Mouse (Mus musculus) urinary bladder, adult 18-20 months (tissue): ENCODE data around the gene Nr2f6.
A peak's percentile ranks its signal among the peaks of the same experiment; 100 is the strongest.

ENCODE experiments used
- DNase-seq, 2 experiments: peaks; one replicate each; pipeline ENCODE4 v3.0.0; 2022; ENCODE audit warnings: low spot score in 2 of 2, mixed read lengths in 2 of 2

Nr2f6 gene

GRCm38 (mm10) chr8:71391696-71392095 lies 9.9 kb upstream of the Nr2f6 start:
- DNase-seq = no peak

GRCm38 (mm10) chr8:71388267-71388666 lies 6.5 kb upstream of the Nr2f6 start:
- DNase-seq = no peak

GRCm38 (mm10) chr8:71385212-71385835 lies 3.6 kb upstream of the Nr2f6 start:
- no peak for DNase-seq

GRCm38 (mm10) chr8:71383860-71384259 lies 2.1 kb upstream of the Nr2f6 start:
- no peak for DNase-seq

- no peak for DNase-seq
Observed at GRCm38 (mm10) chr8:71383396-71383795, 1.6 kb upstream of the Nr2f6 start.

GRCm38 (mm10) chr8:71381971-71382961 lies 506 bp upstream of the Nr2f6 start:
- peak; percentile 75 to 85 for DNase-seq

- DNase-seq = no peak
Observed at GRCm38 (mm10) chr8:71380178-71381171, 1.3 kb downstream of the Nr2f6 start.

- no peak for DNase-seq
Observed at GRCm38 (mm10) chr8:71379512-71380075, 2.2 kb downstream of the Nr2f6 start.

GRCm38 (mm10) chr8:71379008-71379407 lies 2.8 kb downstream of the Nr2f6 start:
- no peak for DNase-seq

GRCm38 (mm10) chr8:71376423-71377030 lies 5.2 kb downstream of the Nr2f6 start:
- DNase-seq = no peak

GRCm38 (mm10) chr8:71375581-71376422 lies 6.0 kb downstream of the Nr2f6 start:
- peak; percentile 63 to 65 for DNase-seq

- DNase-seq = no peak
Observed at GRCm38 (mm10) chr8:71374616-71375206, 7.0 kb downstream of the Nr2f6 start.

GRCm38 (mm10) chr8:71373000-71373399 lies 8.8 kb downstream of the Nr2f6 start:
- DNase-seq = no peak

GRCm38 (mm10) chr8:71372427-71372826 lies 9.3 kb downstream of the Nr2f6 start:
- no peak for DNase-seq

- peak; percentile 95 to 97 for DNase-seq
Observed at GRCm38 (mm10) chr8:71371236-71371848, 10.4 kb downstream of the Nr2f6 start, which contains the start of gene Ocel1. Gene Ocel1, plus strand, starts transcription at chr8:71371298.

- no peak for DNase-seq
Observed at GRCm38 (mm10) chr8:71370711-71371235, 11.0 kb downstream of the Nr2f6 start.

GRCm38 (mm10) chr8:71369040-71369718 lies 12.6 kb downstream of the Nr2f6 start:
- no peak for DNase-seq

GRCm38 (mm10) chr8:71368366-71368765 lies 13.4 kb downstream of the Nr2f6 start:
- DNase-seq = no peak
